Mouse (Mus musculus): ENCODE data around the gene Cmss1. TPM values are rescaled to one million over a fixed set of nuclear protein-coding genes. Genes with fewer than 3 reads are reported as not detected.
A peak's percentile ranks its signal among the peaks of the same experiment; 100 is the strongest.

The Cmss1 gene
- polyA plus RNA-seq, 1 experiment from 2014 or later = 19.1 TPM

DNA sequence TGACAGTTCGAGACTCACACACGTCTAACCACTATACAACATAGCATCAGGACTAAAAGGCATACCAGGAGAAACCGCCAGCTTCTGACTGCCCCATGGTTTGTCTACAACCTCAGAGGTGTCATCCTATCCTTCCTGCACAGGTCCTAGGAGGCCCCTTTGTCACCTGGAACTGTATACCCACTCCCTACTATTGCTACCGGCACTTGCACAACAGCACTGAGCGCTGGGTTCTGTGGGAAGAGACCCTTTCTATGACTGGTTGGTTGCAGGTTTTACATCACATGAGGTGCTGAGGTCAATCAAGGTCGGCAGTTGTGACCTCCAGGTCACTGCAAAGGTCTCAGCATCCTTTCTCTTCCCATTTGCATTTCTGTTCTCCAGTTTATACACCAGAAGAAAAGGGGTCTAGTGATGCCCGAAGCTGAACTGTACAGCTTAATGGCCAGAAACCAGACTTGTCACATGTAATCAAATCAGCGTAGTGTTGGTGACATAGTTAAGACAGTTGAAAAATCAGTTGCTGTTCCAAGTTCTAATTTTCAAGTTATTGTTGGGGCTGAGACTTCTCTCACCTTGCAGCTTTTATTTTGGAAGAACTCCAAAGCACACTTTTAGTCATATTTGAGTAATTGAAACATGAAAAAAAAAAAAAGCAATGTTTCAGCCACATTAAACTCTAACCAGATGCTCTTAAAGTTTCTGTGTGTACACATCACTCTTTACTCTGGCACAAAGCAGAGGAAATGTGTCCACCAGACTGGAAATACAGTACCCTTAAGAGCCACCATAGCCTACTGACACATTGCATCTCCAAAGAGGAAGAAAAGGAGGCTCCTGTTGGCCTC is 266.7 kb downstream of the Cmss1 start:
- H3K4me1 ChIP-seq (ENCODE audit: insufficient read depth) = peaks cover 12% of the 10 kb centered on the region; the same call in 1 of the 2 replicates
- H3K4me2 ChIP-seq (ENCODE audit: low read depth, low read length) = no peak overlapping the region
- no peaks in the 10 kb centered on the region for H3K36me3 ChIP-seq (replicated peaks; ENCODE audit: insufficient read depth, low read length)
- 81% methylated on average over 8 of the region's 8 CpGs for WGBS (ENCODE audit: insufficient replicate concordance)
- no peak overlapping the region for H3K4me3 ChIP-seq (ENCODE audit: low read depth, low read length)
- ATAC-seq (no peak), DNase-seq (no peak)
- no peaks in the 10 kb centered on the region for H3K9me3 ChIP-seq (ENCODE audit: low read length)
- no peak overlapping the region for H3K27ac ChIP-seq (ENCODE audit: low read depth)
- H3K9ac ChIP-seq (replicated peaks) = no peak overlapping the region
- no peaks in the 10 kb centered on the region for H3K27me3 ChIP-seq (ENCODE audit: insufficient read depth, low read length)
- no peak for TF ChIP-seq EP300 (IDR thresholded peaks at IDR 0.05; ENCODE audit: low read depth)
- no peak for TF ChIP-seq CTCF (IDR thresholded peaks at IDR 0.05; ENCODE audit: low read depth)

DNA sequence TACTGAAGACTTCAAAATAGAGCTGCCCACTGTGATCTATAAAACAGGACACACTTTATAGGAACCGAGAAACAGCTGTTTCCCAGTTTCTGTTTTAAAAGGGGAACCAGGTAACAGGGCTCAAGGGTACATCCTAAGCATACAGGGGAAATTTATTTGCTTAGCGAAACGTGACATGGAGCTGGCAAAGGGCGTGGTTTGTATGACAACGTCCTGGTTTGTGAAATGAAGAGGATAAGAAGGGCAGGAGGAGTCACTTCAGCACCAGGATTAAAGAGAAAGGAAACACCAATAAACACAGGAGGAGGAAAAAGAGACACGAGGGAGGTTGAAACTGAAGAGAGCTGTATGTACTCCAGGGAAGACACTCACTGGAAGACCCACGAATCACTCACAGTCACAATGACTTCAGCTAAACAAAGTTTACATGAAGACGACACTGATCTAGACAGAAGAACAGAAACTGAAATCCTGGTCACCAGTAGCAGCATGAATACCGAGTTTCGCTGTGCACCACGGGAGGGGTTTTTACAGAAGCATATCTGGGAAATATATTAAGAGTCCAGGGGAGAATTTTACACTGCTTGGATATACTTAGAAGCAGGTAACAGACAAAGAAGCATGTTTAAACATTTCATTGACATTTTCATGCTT is 269.8 kb downstream of the Cmss1 start:
- TF ChIP-seq CTCF (IDR thresholded peaks at IDR 0.05; ENCODE audit: low read depth) (no peak), EP300 (IDR thresholded peaks at IDR 0.05; ENCODE audit: low read depth) (no peak)
- Histone ChIP-seq H3K4me2 (ENCODE audit: low read depth, low read length) (peak overlapping the region; percentile 40), H3K9me3 (ENCODE audit: low read length) (no peaks in the 10 kb centered on the region), H3K27ac (ENCODE audit: low read depth) (peak overlapping the region; percentile 71), H3K9ac (replicated peaks) (no peak overlapping the region), H3K27me3 (ENCODE audit: insufficient read depth, low read length) (no peaks in the 10 kb centered on the region), H3K4me3 (ENCODE audit: low read depth, low read length) (no peak overlapping the region), H3K36me3 (replicated peaks; ENCODE audit: insufficient read depth, low read length) (no peaks in the 10 kb centered on the region), H3K4me1 (ENCODE audit: insufficient read depth) (peaks cover 12% of the 10 kb centered on the region; the same call in 1 of the 2 replicates)
- DNase-seq (peak; percentile 22), ATAC-seq (peak; percentile 68)
- 36% methylated on average over 11 of the region's 11 CpGs for WGBS (ENCODE audit: insufficient replicate concordance)

DNA sequence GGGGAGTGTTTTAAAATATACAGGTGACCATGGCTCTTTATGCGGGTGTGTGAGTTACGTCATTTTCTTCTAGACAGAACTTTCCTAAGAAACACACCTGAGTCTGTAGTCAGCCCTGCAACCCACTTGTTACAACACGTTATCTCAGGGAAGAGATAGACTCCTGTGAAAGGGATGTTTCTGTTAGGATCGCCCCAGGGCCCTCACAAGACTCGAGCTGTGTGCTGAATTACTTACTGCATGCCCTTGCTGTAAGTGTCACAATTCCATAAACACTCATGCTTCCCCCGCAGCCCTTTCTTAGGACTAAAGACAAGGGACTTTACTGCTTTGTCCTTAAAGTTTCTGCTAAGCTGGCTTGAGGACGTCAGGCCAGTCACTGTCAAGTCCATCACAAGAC is 274.4 kb downstream of the Cmss1 start:
- Histone ChIP-seq H3K9me3 (ENCODE audit: low read length) (no peaks in the 10 kb centered on the region), H3K36me3 (replicated peaks; ENCODE audit: insufficient read depth, low read length) (no peaks in the 10 kb centered on the region), H3K9ac (replicated peaks) (no peak overlapping the region), H3K4me3 (ENCODE audit: low read depth, low read length) (no peak overlapping the region), H3K27ac (ENCODE audit: low read depth) (no peak overlapping the region), H3K4me2 (ENCODE audit: low read depth, low read length) (no peak overlapping the region), H3K27me3 (ENCODE audit: insufficient read depth, low read length) (no peaks in the 10 kb centered on the region), H3K4me1 (ENCODE audit: insufficient read depth) (no peaks in the 10 kb centered on the region)
- TF ChIP-seq CTCF (IDR thresholded peaks at IDR 0.05; ENCODE audit: low read depth) (no peak), EP300 (IDR thresholded peaks at IDR 0.05; ENCODE audit: low read depth) (no peak)
- 71% methylated on average over 7 of the region's 7 CpGs for WGBS (ENCODE audit: insufficient replicate concordance)
- ATAC-seq = no peak
- DNase-seq = no peak

DNA sequence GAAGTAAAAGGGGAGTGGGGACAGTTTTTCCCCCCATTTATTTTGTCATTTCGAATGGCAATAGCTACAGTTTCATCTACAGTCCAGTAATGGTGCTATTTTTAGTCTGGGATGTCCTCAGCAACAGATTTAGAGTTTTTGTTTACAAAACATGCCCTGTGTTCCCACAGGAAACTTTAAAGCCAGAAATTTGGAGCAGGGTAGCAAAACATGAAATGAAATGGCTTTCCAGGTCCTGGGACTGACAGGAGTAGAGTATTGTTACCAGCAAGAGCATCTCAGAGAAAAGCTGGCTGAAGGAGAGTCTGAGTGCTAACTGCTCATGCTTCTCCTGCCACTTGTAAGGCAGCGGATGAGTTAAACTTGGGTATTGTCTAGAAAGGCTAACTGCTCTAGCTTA is 276.6 kb downstream of the Cmss1 start:
- no peak for TF ChIP-seq EP300 (IDR thresholded peaks at IDR 0.05; ENCODE audit: low read depth)
- TF ChIP-seq CTCF (IDR thresholded peaks at IDR 0.05; ENCODE audit: low read depth) = no peak
- Histone ChIP-seq H3K36me3 (replicated peaks; ENCODE audit: insufficient read depth, low read length) (no peaks in the 10 kb centered on the region), H3K9me3 (ENCODE audit: low read length) (no peaks in the 10 kb centered on the region), H3K4me3 (ENCODE audit: low read depth, low read length) (no peak overlapping the region), H3K27me3 (ENCODE audit: insufficient read depth, low read length) (no peaks in the 10 kb centered on the region), H3K4me1 (ENCODE audit: insufficient read depth) (no peaks in the 10 kb centered on the region), H3K4me2 (ENCODE audit: low read depth, low read length) (no peak overlapping the region), H3K27ac (ENCODE audit: low read depth) (no peak overlapping the region), H3K9ac (replicated peaks) (no peak overlapping the region)
- 78% methylated on average over 2 of the region's 2 CpGs for WGBS (ENCODE audit: insufficient replicate concordance)
- DNase-seq (no peak), ATAC-seq (no peak)

DNA sequence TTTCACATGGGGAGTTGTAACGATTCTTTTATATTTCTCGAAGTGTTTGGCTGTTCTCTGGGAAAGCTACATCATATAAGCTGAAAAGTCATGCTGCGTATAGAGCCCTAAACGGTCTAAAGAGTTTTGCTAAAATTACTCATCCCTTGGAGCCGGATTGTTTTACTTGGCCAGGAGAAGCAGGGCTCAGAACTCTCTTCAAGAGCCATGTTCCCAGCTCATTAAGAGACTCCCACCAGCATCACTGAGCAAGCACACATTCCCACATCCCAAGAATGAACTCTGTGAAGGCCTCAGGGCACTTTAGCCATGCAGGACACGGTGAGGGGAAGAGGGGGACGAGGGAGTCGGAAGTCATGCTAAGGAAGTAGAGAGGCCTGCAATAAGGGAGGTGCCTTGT is 277.6 kb downstream of the Cmss1 start:
- Histone ChIP-seq H3K4me2 (ENCODE audit: low read depth, low read length) (no peak overlapping the region), H3K27me3 (ENCODE audit: insufficient read depth, low read length) (no peaks in the 10 kb centered on the region), H3K27ac (ENCODE audit: low read depth) (no peak overlapping the region), H3K9me3 (ENCODE audit: low read length) (no peaks in the 10 kb centered on the region), H3K4me3 (ENCODE audit: low read depth, low read length) (no peak overlapping the region), H3K9ac (replicated peaks) (no peak overlapping the region), H3K4me1 (ENCODE audit: insufficient read depth) (no peaks in the 10 kb centered on the region), H3K36me3 (replicated peaks; ENCODE audit: insufficient read depth, low read length) (no peaks in the 10 kb centered on the region)
- no peak for ATAC-seq
- TF ChIP-seq CTCF (IDR thresholded peaks at IDR 0.05; ENCODE audit: low read depth) (no peak), EP300 (IDR thresholded peaks at IDR 0.05; ENCODE audit: low read depth) (no peak)
- no peak for DNase-seq
- WGBS (ENCODE audit: insufficient replicate concordance) = 73% methylated on average over 8 of the region's 8 CpGs

DNA sequence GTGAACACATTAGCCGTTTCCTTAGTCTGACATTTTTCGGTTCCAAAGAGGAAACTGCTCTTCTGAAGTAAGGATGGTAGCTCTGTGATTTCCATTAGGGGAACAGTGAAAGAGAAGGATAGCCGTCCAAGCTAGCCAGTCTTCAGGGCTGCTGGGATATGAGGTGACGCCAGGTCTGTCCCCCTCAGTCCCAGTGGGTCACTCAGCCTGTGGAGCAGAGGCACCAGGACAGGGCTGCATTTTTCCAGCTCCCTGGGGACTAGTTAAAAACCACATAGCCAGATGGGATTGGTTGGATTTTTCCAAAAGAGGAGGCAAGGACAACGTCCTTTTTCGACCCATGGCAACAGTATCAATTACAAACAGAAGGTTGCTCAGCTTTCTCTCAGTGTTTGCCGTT is 279.7 kb downstream of the Cmss1 start:
- no peak for ATAC-seq
- no peak overlapping the region for H3K4me2 ChIP-seq (ENCODE audit: low read depth, low read length)
- TF ChIP-seq EP300 (IDR thresholded peaks at IDR 0.05; ENCODE audit: low read depth) (no peak), CTCF (IDR thresholded peaks at IDR 0.05; ENCODE audit: low read depth) (no peak)
- H3K9me3 ChIP-seq (ENCODE audit: low read length) = no peaks in the 10 kb centered on the region
- no peaks in the 10 kb centered on the region for H3K36me3 ChIP-seq (replicated peaks; ENCODE audit: insufficient read depth, low read length)
- no peaks in the 10 kb centered on the region for H3K27me3 ChIP-seq (ENCODE audit: insufficient read depth, low read length)
- 79% methylated on average over 7 of the region's 7 CpGs for WGBS (ENCODE audit: insufficient replicate concordance)
- H3K27ac ChIP-seq (ENCODE audit: low read depth) = no peak overlapping the region
- no peak for DNase-seq
- no peak overlapping the region for H3K4me3 ChIP-seq (ENCODE audit: low read depth, low read length)
- no peak overlapping the region for H3K9ac ChIP-seq (replicated peaks)
- H3K4me1 ChIP-seq (ENCODE audit: insufficient read depth) = no peaks in the 10 kb centered on the region

Data from liver, postnatal 0 days (tissue).